Mouse (Mus musculus) myocyte (in vitro differentiated cells): ENCODE measurements around the gene Ppp1r15b.

Experiments
- E2F4 ChIP-seq: IDR thresholded peaks from one replicate; pipeline ENCODE4 v1.6.1; 2011; ENCODE audit warnings: mild to moderate bottlenecking, control low read depth, moderate library complexity; ENCODE audit not compliant: insufficient read depth
- MYOD1 ChIP-seq, 3 experiments: IDR thresholded peaks; one replicate each; pipeline ENCODE4 v1.6.1; 2011; ENCODE audit warnings: control low read depth in 2 of 3, low read depth in 2 of 3, mild to moderate bottlenecking in 2 of 3, moderate library complexity in 1 of 3; ENCODE audit not compliant: insufficient read length in 2 of 3, control insufficient read depth in 1 of 3
- TCF12 ChIP-seq: IDR thresholded peaks from one replicate; pipeline ENCODE4 v1.6.1; 2011; ENCODE audit warnings: mild to moderate bottlenecking, control low read depth; ENCODE audit not compliant: poor library complexity, insufficient read depth, severe bottlenecking
- TCF3 ChIP-seq: IDR thresholded peaks from one replicate; pipeline ENCODE4 v1.6.1; 2011; ENCODE audit warnings: low read depth, control low read depth; ENCODE audit not compliant: insufficient read length
- USF1 ChIP-seq: IDR thresholded peaks from one replicate; pipeline ENCODE4 v1.6.1; 2011; ENCODE audit warnings: low read depth, mild to moderate bottlenecking, control low read depth, moderate library complexity

GRCm38 (mm10) chr1:133150556-133150955, 19.6 kb downstream of the Ppp1r15b start:
- TF ChIP-seq MYOD1 (IDR thresholded peaks at IDR 0.05; ENCODE audit: control insufficient read depth in 1 of 3, insufficient read length in 2 of 3, low read depth in 2 of 3), result no peak
- no peak for TF ChIP-seq TCF12
- TF ChIP-seq USF1, result no peak
- TF ChIP-seq E2F4, result no peak
- no peak for TF ChIP-seq TCF3
